Mouse (Mus musculus): ENCODE measurements around the gene Tmem201. TPM values are rescaled to one million over a fixed set of nuclear protein-coding genes. Genes with fewer than 3 reads are reported as not detected.
"Not testable (repeated sequence)": the region's sequence is repeated elsewhere in the genome, so short reads cannot be mapped to it uniquely, and the experiment has no call there.

Gene Tmem201
- polyA plus RNA-seq, 1 experiment from 2014 or later = 38.7 TPM

- no peak for DNase-seq (ENCODE audit: low spot score)
- Histone ChIP-seq H3K27me3 (ENCODE audit: low read depth, poor library complexity, severe bottlenecking) (peaks cover 35% of the 10 kb centered on the region), H3K27ac (replicated peaks) (no peak overlapping the region), H3K4me1 (peaks cover 37% of the 10 kb centered on the region), H3K9me3 (replicated peaks) (no peaks in the 10 kb centered on the region), H3K4me3 (0 out of 2 replicates have a peak overlapping the region, but pooled peaks have one; percentile 0), H3K36me3 (no peaks in the 10 kb centered on the region)
- WGBS = 19% methylated on average over 2 of the region's 2 CpGs
These were observed 34.5 kb upstream of the Tmem201 start for GRCm38 (mm10) chr4:149772394-149772793.

- 96% methylated on average over 5 of the region's 5 CpGs for WGBS
- H3K36me3 ChIP-seq = peaks cover 18% of the 10 kb centered on the region
- H3K27me3 ChIP-seq (ENCODE audit: low read depth, poor library complexity, severe bottlenecking) = no peaks in the 10 kb centered on the region; the same call in 1 of the 2 replicates
- no peaks in the 10 kb centered on the region; the same call in 1 of the 2 replicates for H3K4me1 ChIP-seq
- H3K27ac ChIP-seq (replicated peaks) = no peak overlapping the region
- no peak for DNase-seq (ENCODE audit: low spot score)
- H3K9me3 ChIP-seq (replicated peaks) = no peaks in the 10 kb centered on the region
- H3K4me3 ChIP-seq = no peak overlapping the region
These were observed 27.4 kb upstream of the Tmem201 start for GRCm38 (mm10) chr4:149765201-149765600.

- no peak for DNase-seq (ENCODE audit: low spot score)
- Histone ChIP-seq H3K9me3 (replicated peaks) (no peaks in the 10 kb centered on the region), H3K36me3 (peaks cover 29% of the 10 kb centered on the region), H3K27me3 (ENCODE audit: low read depth, poor library complexity, severe bottlenecking) (no peaks in the 10 kb centered on the region), H3K4me3 (no peak overlapping the region), H3K27ac (replicated peaks) (no peak overlapping the region), H3K4me1 (no peaks in the 10 kb centered on the region; the same call in 1 of the 2 replicates)
- 91% methylated on average over 2 of the region's 2 CpGs for WGBS
These were observed 25.5 kb upstream of the Tmem201 start for GRCm38 (mm10) chr4:149763335-149763734.

GRCm38 (mm10) chr4:149759517-149759916, 21.7 kb upstream of the Tmem201 start:
- no peak for DNase-seq (ENCODE audit: low spot score)

GRCm38 (mm10) chr4:149758423-149758822, 20.6 kb upstream of the Tmem201 start:
- Histone ChIP-seq H3K27me3 (ENCODE audit: low read depth, poor library complexity, severe bottlenecking) (peaks cover 10% of the 10 kb centered on the region), H3K9me3 (replicated peaks) (no peaks in the 10 kb centered on the region), H3K4me1 (no peaks in the 10 kb centered on the region; the same call in 1 of the 2 replicates), H3K4me3 (no peak overlapping the region), H3K36me3 (peaks cover 55% of the 10 kb centered on the region), H3K27ac (replicated peaks) (no peak overlapping the region)
- no peak for DNase-seq (ENCODE audit: low spot score)
- 89% methylated on average over 6 of the region's 6 CpGs for WGBS

More at GRCm38 (mm10) chr4:149759517-149759916, 21.7 kb upstream of the Tmem201 start:
- Histone ChIP-seq H3K4me1 (no peaks in the 10 kb centered on the region; the same call in 1 of the 2 replicates), H3K9me3 (replicated peaks) (no peaks in the 10 kb centered on the region), H3K27me3 (ENCODE audit: low read depth, poor library complexity, severe bottlenecking) (peaks cover 1% of the 10 kb centered on the region; the same call in 1 of the 2 replicates), H3K36me3 (peaks cover 48% of the 10 kb centered on the region), H3K27ac (replicated peaks) (no peak overlapping the region), H3K4me3 (no peak overlapping the region)
- WGBS = 77% methylated on average over 5 of the region's 5 CpGs

GRCm38 (mm10) chr4:149756546-149756945, 18.7 kb upstream of the Tmem201 start:
- H3K27ac ChIP-seq (replicated peaks); H3K9me3 ChIP-seq (replicated peaks); DNase-seq (ENCODE audit: low spot score); H3K4me3 ChIP-seq: not testable (repeated sequence)
- WGBS = 90% methylated on average over 7 of the region's 7 CpGs
- peaks cover 18% of the 10 kb centered on the region for H3K27me3 ChIP-seq (ENCODE audit: low read depth, poor library complexity, severe bottlenecking)
- peaks cover 48% of the 10 kb centered on the region for H3K36me3 ChIP-seq
- peaks cover 17% of the 10 kb centered on the region for H3K4me1 ChIP-seq

GRCm38 (mm10) chr4:149752836-149753235, 15.0 kb upstream of the Tmem201 start:
- H3K4me3 ChIP-seq = no peak overlapping the region
- 63% methylated on average over 3 of the region's 3 CpGs for WGBS
- H3K36me3 ChIP-seq = peaks cover 29% of the 10 kb centered on the region
- peaks cover 37% of the 10 kb centered on the region for H3K4me1 ChIP-seq
- peaks cover 23% of the 10 kb centered on the region for H3K27me3 ChIP-seq (ENCODE audit: low read depth, poor library complexity, severe bottlenecking)
- DNase-seq (ENCODE audit: low spot score) = no peak
- H3K27ac ChIP-seq (replicated peaks) = no peak overlapping the region
- no peaks in the 10 kb centered on the region for H3K9me3 ChIP-seq (replicated peaks)

GRCm38 (mm10) chr4:149752124-149752799, 14.4 kb upstream of the Tmem201 start:
- peaks cover 37% of the 10 kb centered on the region for H3K4me1 ChIP-seq
- 29% methylated on average over 17 of the region's 17 CpGs for WGBS
- peak overlapping the region; percentile 46; the same call in 1 of the 2 replicates for H3K27ac ChIP-seq (replicated peaks)
- no peaks in the 10 kb centered on the region for H3K9me3 ChIP-seq (replicated peaks)
- peaks cover 23% of the 10 kb centered on the region for H3K36me3 ChIP-seq
- DNase-seq (ENCODE audit: low spot score) = peak; percentile 66
- H3K27me3 ChIP-seq (ENCODE audit: low read depth, poor library complexity, severe bottlenecking) = peaks cover 23% of the 10 kb centered on the region
- peak overlapping the region; percentile 21; the same call in 1 of the 2 replicates for H3K4me3 ChIP-seq

GRCm38 (mm10) chr4:149750671-149751070, 12.8 kb upstream of the Tmem201 start:
- peak; percentile 41 for DNase-seq (ENCODE audit: low spot score)
- peaks cover 23% of the 10 kb centered on the region for H3K27me3 ChIP-seq (ENCODE audit: low read depth, poor library complexity, severe bottlenecking)
- no peaks in the 10 kb centered on the region for H3K9me3 ChIP-seq (replicated peaks)
- H3K36me3 ChIP-seq = peaks cover 22% of the 10 kb centered on the region
- 31% methylated on average over 5 of the region's 5 CpGs for WGBS
- H3K4me1 ChIP-seq = peaks cover 37% of the 10 kb centered on the region
- H3K4me3 ChIP-seq = no peak overlapping the region
- peak overlapping the region; percentile 1 for H3K27ac ChIP-seq (replicated peaks)

- not testable (repeated sequence) for DNase-seq (ENCODE audit: low spot score); H3K9me3 ChIP-seq (replicated peaks); H3K4me3 ChIP-seq; H3K27ac ChIP-seq (replicated peaks)
- H3K36me3 ChIP-seq = peaks cover 29% of the 10 kb centered on the region
- H3K27me3 ChIP-seq (ENCODE audit: low read depth, poor library complexity, severe bottlenecking) = peaks cover 23% of the 10 kb centered on the region
- 93% methylated on average over 3 of the region's 3 CpGs for WGBS
- H3K4me1 ChIP-seq = peaks cover 37% of the 10 kb centered on the region
These were observed 11.8 kb upstream of the Tmem201 start for GRCm38 (mm10) chr4:149749663-149750015.

GRCm38 (mm10) chr4:149749003-149749662, 11.3 kb upstream of the Tmem201 start:
- no peak for DNase-seq (ENCODE audit: low spot score)
- Histone ChIP-seq H3K4me3 (no peak overlapping the region), H3K9me3 (replicated peaks) (no peaks in the 10 kb centered on the region), H3K27me3 (ENCODE audit: low read depth, poor library complexity, severe bottlenecking) (peaks cover 18% of the 10 kb centered on the region), H3K36me3 (peaks cover 29% of the 10 kb centered on the region), H3K27ac (replicated peaks) (no peak overlapping the region), H3K4me1 (peaks cover 37% of the 10 kb centered on the region)
- 91% methylated on average over 18 of the region's 18 CpGs for WGBS

GRCm38 (mm10) chr4:149744119-149744518, 6.3 kb upstream of the Tmem201 start:
- 86% methylated on average over 7 of the region's 7 CpGs for WGBS
- H3K9me3 ChIP-seq (replicated peaks) = no peaks in the 10 kb centered on the region
- H3K36me3 ChIP-seq = peaks cover 53% of the 10 kb centered on the region

GRCm38 (mm10) chr4:149742011-149742530, 4.2 kb upstream of the Tmem201 start:
- H3K4me1 ChIP-seq = peaks cover 10% of the 10 kb centered on the region
- WGBS = 95% methylated on average over 14 of the region's 14 CpGs
- DNase-seq (ENCODE audit: low spot score) = no peak
- no peaks in the 10 kb centered on the region for H3K9me3 ChIP-seq (replicated peaks)
- H3K27me3 ChIP-seq (ENCODE audit: low read depth, poor library complexity, severe bottlenecking) = peaks cover 6% of the 10 kb centered on the region; the same call in 1 of the 2 replicates
- H3K27ac ChIP-seq (replicated peaks) = no peak overlapping the region
- H3K36me3 ChIP-seq = peaks cover 46% of the 10 kb centered on the region
- H3K4me3 ChIP-seq = no peak overlapping the region

More at GRCm38 (mm10) chr4:149744119-149744518, 6.3 kb upstream of the Tmem201 start:
- Histone ChIP-seq H3K27me3 (ENCODE audit: low read depth, poor library complexity, severe bottlenecking) (no peaks in the 10 kb centered on the region), H3K27ac (replicated peaks) (no peak overlapping the region), H3K4me3 (no peak overlapping the region), H3K4me1 (peaks cover 2% of the 10 kb centered on the region; the same call in 1 of the 2 replicates)
- DNase-seq (ENCODE audit: low spot score) = no peak

All from midbrain, embryonic 10.5 days (tissue).